Comparison of ENCODE assay signal across 9 mouse cellular contexts in genomic region chr19:24958531-24958930, GRCm38 (mm10). TPM values are rescaled to one million over a fixed set of nuclear protein-coding genes. Genes with fewer than 3 reads are reported as not detected.
DNase-seq lines count a peak whose midpoint lies in the region; ATAC-seq and TF ChIP-seq lines count a peak whose summit lies in the region.
"Had no signal": no experiment of that assay in that cellular context is flagged by ENCODE, and none has a peak within 500 bp of the region (broad histone marks: within the 10 kb centered on the region; RNA-seq: fewer than 3 reads in every experiment).

No protein-coding gene starts in this region.

- H3K4me2 ChIP-seq in forebrain, embryonic 15.5 days (replicated peaks), result no peak overlapping the region

- ATAC-seq in forebrain, embryonic 15.5 days (replicated peaks), result no peak

- H3K4me3 ChIP-seq in layer of hippocampus, adult 2 months, result no peak overlapping the region
- H3K4me3 ChIP-seq in forebrain, embryonic 15.5 days, result no peak overlapping the region

- no peak overlapping the region for H3K27ac ChIP-seq in layer of hippocampus, adult 2 months
- H3K27ac ChIP-seq in forebrain, embryonic 15.5 days (replicated peaks), result no peak overlapping the region

- peak; percentile 87 for TF ChIP-seq CTCF in layer of hippocampus, adult 2 months (conservative IDR thresholded peaks at IDR 0.05)

- no peak overlapping the region for H3K9ac ChIP-seq in forebrain, embryonic 15.5 days (replicated peaks)

- peak; percentile 11 for DNase-seq in adrenal gland, postnatal 14 days
- DNase-seq in adrenal gland, adult 18-20 months (ENCODE audit: low spot score in 2 of 2), result no peak
- DNase-seq in layer of hippocampus, adult 2 months (ENCODE audit: low spot score in 2 of 2), result peak; percentile 26 to 57
- no peak for DNase-seq in layer of hippocampus, postnatal 25 days (ENCODE audit: extremely low spot score in 1 of 2, low spot score in 1 of 2)
- DNase-seq in ZHBTc4 (ENCODE audit: low read depth, low spot score), result peak; percentile 66
- peak; percentile 68 for DNase-seq in lung, postnatal 25 days (ENCODE audit: low spot score)
- DNase-seq in urinary bladder, adult 18-20 months (ENCODE audit: low spot score in 2 of 2), result no peak

- H3K4me1 ChIP-seq in forebrain, embryonic 15.5 days, result peaks cover 9% of the 10 kb centered on the region

- H3K9me3 ChIP-seq in forebrain, embryonic 15.5 days, result no peaks in the 10 kb centered on the region

- 39% methylated on average over 3 of the region's 3 CpGs for WGBS in forebrain, embryonic 15.5 days

- no peaks in the 10 kb centered on the region for H3K27me3 ChIP-seq in forebrain, embryonic 15.5 days

- peaks cover 9% of the 10 kb centered on the region for H3K36me3 ChIP-seq in forebrain, embryonic 15.5 days

RNA-seq across cellular contexts. Expression of gene Cbwd1, which starts 2.9 kb away (rescaled TPM):
- total RNA-seq in adrenal gland, postnatal 14 days (2021), result 11.8 and 12.2 TPM in 2 replicates
- total RNA-seq in adrenal gland, adult 18-20 months (2021), result 10 to 100 TPM; 12.2 to 14.1 TPM
- total RNA-seq in layer of hippocampus, adult 2 months (2021), result 10 to 100 TPM; 14.8 to 16.4 TPM
- 10 to 100 TPM; 11.8 to 15.5 TPM for total RNA-seq in layer of hippocampus, postnatal 25 days (2021)
- polyA plus RNA-seq in forebrain, embryonic 15.5 days (2015; fragmentation: Nextera tagmentation; extraction: Ambion mirVana), result 16.0 and 18.5 TPM in 2 replicates

RNA-seq across cellular contexts. Expression of gene Dock8, which starts 40.8 kb away (rescaled TPM):
- total RNA-seq in adrenal gland, postnatal 14 days (2021), result 33.1 and 33.8 TPM in 2 replicates
- 10 to 100 TPM; 23.1 to 23.5 TPM for total RNA-seq in adrenal gland, adult 18-20 months (2021)
- total RNA-seq in layer of hippocampus, adult 2 months (2021), result 1 to 10 TPM; 3.0 to 4.5 TPM
- total RNA-seq in layer of hippocampus, postnatal 25 days (2021), result 1 to 10 TPM; 2.8 to 5.3 TPM
- polyA plus RNA-seq in forebrain, embryonic 15.5 days (2015; fragmentation: Nextera tagmentation; extraction: Ambion mirVana), result 1.1 and 1.4 TPM in 2 replicates

RNA-seq across cellular contexts. Expression of gene Foxd4, which starts 57.5 kb away (rescaled TPM):
- not detected in 2 replicates for total RNA-seq in adrenal gland, postnatal 14 days (2021)
- not detected for total RNA-seq in adrenal gland, adult 18-20 months (2021)
- not detected for total RNA-seq in layer of hippocampus, adult 2 months (2021)
- not detected for total RNA-seq in layer of hippocampus, postnatal 25 days (2021)
- polyA plus RNA-seq in forebrain, embryonic 15.5 days (2015; fragmentation: Nextera tagmentation; extraction: Ambion mirVana), result not detected in 2 replicates
- polyA plus RNA-seq: gonadal fat pad, adult 2 months had no signal

Comparison
In these comparisons a context has a peak if more than half of its experiments do, and no peak if none do; other contexts are left out.
1. DNase-seq: peak in adrenal gland, postnatal 14 days (single experiment), layer of hippocampus, adult 2 months (2 of 2), ZHBTc4 (single experiment) and lung, postnatal 25 days (single experiment); none in adrenal gland, adult 18-20 months (0 of 2), layer of hippocampus, postnatal 25 days (0 of 2) and urinary bladder, adult 18-20 months (0 of 2).